Mouse (Mus musculus) lung, embryonic 14.5 days (tissue): Measurements from ENCODE around the gene Nup210. TPM values are rescaled to one million over a fixed set of nuclear protein-coding genes. Genes with fewer than 3 reads are reported as not detected.
A peak's percentile ranks its signal among the peaks of the same experiment; 100 is the strongest.

Source experiments
- ATAC-seq: fragments of 200-750 bp; cut with Nextera tagmentation; 2 replicates; pipeline ENCODE4 v1.8.0; 2017; ENCODE audit warnings: mild to moderate bottlenecking, moderate TSS enrichment, moderate library complexity; ENCODE audit not compliant: insufficient read depth
- DNase-seq: peaks from one replicate; pipeline ENCODE4 v3.0.0-alpha.2; 2015
- H3K27ac ChIP-seq: fragments of 300-500 bp; sonication (generic); 2 replicates; pipeline ENCODE4 v1.5.1; 2014; ENCODE audit warnings: low read depth, mild to moderate bottlenecking, moderate library complexity
- H3K27me3 ChIP-seq: fragments of 300-500 bp; sonication (generic); 2 replicates; pipeline ENCODE4 v1.6.1; 2014; ENCODE audit warnings: low read length, control low read depth; ENCODE audit not compliant: insufficient read depth
- H3K36me3 ChIP-seq: fragments of 300-500 bp; sonication (generic); 2 replicates; pipeline ENCODE4 v1.6.1; 2014; ENCODE audit warnings: control low read depth; ENCODE audit not compliant: insufficient read depth
- H3K4me1 ChIP-seq: fragments of 300-500 bp; sonication (generic); 2 replicates; pipeline ENCODE4 v1.6.1; 2014; ENCODE audit warnings: antibody characterized with exemption, control low read depth; ENCODE audit not compliant: insufficient read depth
- H3K4me2 ChIP-seq: fragments of 300-500 bp; sonication (generic); 2 replicates; pipeline ENCODE4 v1.6.1; 2014; ENCODE audit warnings: mild to moderate bottlenecking
- H3K4me3 ChIP-seq: fragments of 300-500 bp; sonication (generic); 2 replicates; pipeline ENCODE4 v1.5.1; 2014; ENCODE audit warnings: low read depth, low read length
- H3K9ac ChIP-seq: fragments of 300-500 bp; sonication (generic); 2 replicates; pipeline ENCODE4 v1.6.1; 2014
- H3K9me3 ChIP-seq: fragments of 300-500 bp; sonication (generic); 2 replicates; pipeline ENCODE4 v1.6.1; 2016; ENCODE audit warnings: low read depth, low read length, control low read depth
- CTCF ChIP-seq: IDR thresholded peaks from 2 replicates; pipeline ENCODE4 v1.5.1; 2016; ENCODE audit warnings: antibody characterized with exemption, low read depth
- WGBS: fragments of 180-500 bp; shearing (Covaris S2); extraction: QIAGEN DNeasy Blood & Tissue Kit; methylation state at CpG from one replicate; pipeline ENCODE4 v1.1.7; 2014; 5-methylcytosine and 5-hydroxymethylcytosine counted together
- polyA plus RNA-seq: library from polyadenylated mRNA; unstranded; fragments of >200 nt; fragmentation: Nextera tagmentation; extraction: Ambion mirVana; gene quantifications from 2 replicates; pipeline ENCODE4 v1.2.1, GENCODE M21; 2014

Nup210 gene
- polyA plus RNA-seq, 1 experiment from 2014 or later = 35.3 TPM

- TF ChIP-seq CTCF = no peak
- WGBS = 75% methylated on average over 10 of the region's 10 CpGs
- Histone ChIP-seq H3K4me2 (no peak overlapping the region), H3K4me3 (no peak overlapping the region), H3K27me3 (no peaks in the 10 kb centered on the region), H3K27ac (no peak overlapping the region), H3K36me3 (0 out of 2 replicates have a peak, but pooled peaks cover 4% of the 10 kb centered on the region), H3K4me1 (no peaks in the 10 kb centered on the region), H3K9ac (no peak overlapping the region), H3K9me3 (no peaks in the 10 kb centered on the region)
- DNase-seq (no peak), ATAC-seq (no peak)
These were observed 24.3 kb downstream of the Nup210 start for GRCm38 (mm10) chr6:91092216-91092899.

- Histone ChIP-seq H3K36me3 (0 out of 2 replicates have a peak, but pooled peaks cover 8% of the 10 kb centered on the region), H3K9me3 (no peaks in the 10 kb centered on the region), H3K27ac (no peak overlapping the region), H3K4me1 (no peaks in the 10 kb centered on the region), H3K9ac (no peak overlapping the region), H3K4me2 (no peak overlapping the region), H3K27me3 (no peaks in the 10 kb centered on the region), H3K4me3 (no peak overlapping the region)
- WGBS = 59% methylated on average over 5 of the region's 5 CpGs
- DNase-seq (peak; percentile 23), ATAC-seq (no peak)
- TF ChIP-seq CTCF = peak; percentile 50
These were observed 31.3 kb downstream of the Nup210 start for GRCm38 (mm10) chr6:91085114-91085892.

DNA sequence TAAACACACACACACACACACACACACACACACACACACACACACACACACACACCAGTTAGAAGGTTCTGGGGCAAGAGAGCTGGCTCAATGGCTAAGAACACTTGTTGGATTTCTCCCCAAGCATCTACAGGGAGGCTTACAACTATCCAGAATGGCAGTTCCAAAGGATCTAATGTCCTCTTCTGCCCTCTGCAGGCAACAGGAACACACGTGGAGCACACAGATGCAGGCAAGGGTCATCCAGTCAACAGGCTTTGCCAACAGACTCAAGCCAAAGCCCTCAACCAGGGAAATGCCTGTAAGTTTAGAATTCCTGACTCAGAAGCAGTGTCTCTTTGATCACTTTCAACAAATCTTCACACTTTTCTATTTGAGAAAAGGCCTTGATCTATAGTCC is 36.6 kb downstream of the Nup210 start:
- WGBS = 24% methylated on average over 1 of the region's 1 CpGs

GRCm38 (mm10) chr6:91076249-91076648 is 40.4 kb downstream of the Nup210 start:
- no peak overlapping the region for H3K9ac ChIP-seq
- H3K9me3 ChIP-seq = no peaks in the 10 kb centered on the region
- 0 out of 2 replicates have a peak, but pooled peaks cover 4% of the 10 kb centered on the region for H3K36me3 ChIP-seq
- no peak overlapping the region for H3K4me2 ChIP-seq
- no peaks in the 10 kb centered on the region for H3K4me1 ChIP-seq
- 72% methylated on average over 9 of the region's 9 CpGs for WGBS
- no peaks in the 10 kb centered on the region for H3K27me3 ChIP-seq
- no peak for TF ChIP-seq CTCF
- no peak overlapping the region for H3K27ac ChIP-seq
- no peak for ATAC-seq
- peak; percentile 7 for DNase-seq
- no peak overlapping the region for H3K4me3 ChIP-seq

More for the DNA sequence above, 36.6 kb downstream of the Nup210 start:
- Histone ChIP-seq H3K27ac (no peak overlapping the region), H3K4me3 (no peak overlapping the region), H3K9ac (no peak overlapping the region), H3K4me2 (no peak overlapping the region), H3K27me3 (no peaks in the 10 kb centered on the region), H3K9me3 (no peaks in the 10 kb centered on the region), H3K4me1 (no peaks in the 10 kb centered on the region), H3K36me3 (0 out of 2 replicates have a peak, but pooled peaks cover 2% of the 10 kb centered on the region)
- TF ChIP-seq CTCF = peak; percentile 37
- DNase-seq (peak; percentile 44), ATAC-seq (no peak)

DNA sequence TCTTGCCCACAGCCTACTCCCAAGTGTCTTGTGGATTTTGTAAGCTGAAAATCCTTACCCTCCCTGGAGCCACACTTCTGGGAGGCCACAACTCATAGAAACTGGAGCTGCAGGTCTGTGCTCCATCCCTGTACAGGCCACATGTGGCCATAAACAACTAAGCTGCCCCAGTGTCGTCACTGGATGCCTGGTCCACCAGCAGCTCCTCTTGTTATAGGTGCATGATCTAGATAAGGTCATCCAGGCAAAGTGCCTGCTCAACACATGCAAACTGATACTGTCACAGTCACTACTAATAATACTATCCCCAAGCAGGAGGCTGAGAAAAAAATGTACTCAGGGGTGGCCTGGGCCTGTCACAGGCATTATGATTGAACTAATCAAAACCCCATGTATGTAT is 48.1 kb downstream of the Nup210 start:
- no peak overlapping the region for H3K4me2 ChIP-seq
- no peaks in the 10 kb centered on the region for H3K27me3 ChIP-seq
- DNase-seq (no peak), ATAC-seq (no peak)
- 69% methylated on average over 1 of the region's 1 CpGs for WGBS
- no peak overlapping the region for H3K4me3 ChIP-seq
- H3K27ac ChIP-seq = no peak overlapping the region
- no peaks in the 10 kb centered on the region for H3K4me1 ChIP-seq
- 0 out of 2 replicates have a peak, but pooled peaks cover 4% of the 10 kb centered on the region for H3K36me3 ChIP-seq
- TF ChIP-seq CTCF = no peak
- no peaks in the 10 kb centered on the region for H3K9me3 ChIP-seq
- H3K9ac ChIP-seq = no peak overlapping the region

DNA sequence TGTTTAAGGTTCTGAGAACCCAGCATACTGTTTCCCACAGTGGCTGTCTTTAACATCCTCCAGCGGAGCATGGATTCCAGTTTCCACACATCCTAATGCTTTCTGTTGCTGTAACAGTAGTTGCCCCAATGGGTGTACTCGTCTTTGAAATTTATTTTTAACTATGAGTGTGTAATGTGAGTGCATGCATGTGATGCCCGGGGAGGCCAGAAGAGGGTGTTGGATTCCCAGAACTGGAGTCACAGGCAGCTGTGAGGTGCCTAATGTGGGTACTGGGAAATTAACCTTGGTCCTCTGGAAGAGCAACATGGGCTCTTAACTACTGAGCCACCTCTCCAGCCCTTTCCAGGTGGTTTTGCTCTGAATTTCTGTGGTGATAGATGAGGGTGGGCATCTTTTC is 49.6 kb downstream of the Nup210 start:
- Histone ChIP-seq H3K4me3 (no peak overlapping the region), H3K27ac (no peak overlapping the region), H3K4me2 (no peak overlapping the region), H3K9ac (no peak overlapping the region), H3K9me3 (no peaks in the 10 kb centered on the region), H3K36me3 (no peaks in the 10 kb centered on the region; the same call in 1 of the 2 replicates), H3K4me1 (no peaks in the 10 kb centered on the region), H3K27me3 (no peaks in the 10 kb centered on the region)
- no peak for TF ChIP-seq CTCF
- ATAC-seq = no peak
- WGBS = 80% methylated on average over 3 of the region's 3 CpGs
- no peak for DNase-seq

GRCm38 (mm10) chr6:91061296-91061695 is 55.3 kb downstream of the Nup210 start:
- Histone ChIP-seq H3K9ac (no peak overlapping the region), H3K4me1 (no peaks in the 10 kb centered on the region), H3K4me2 (no peak overlapping the region), H3K4me3 (no peak overlapping the region), H3K9me3 (no peaks in the 10 kb centered on the region), H3K27me3 (no peaks in the 10 kb centered on the region), H3K27ac (no peak overlapping the region), H3K36me3 (no peaks in the 10 kb centered on the region; the same call in 1 of the 2 replicates)
- DNase-seq (no peak), ATAC-seq (no peak)
- 83% methylated on average over 2 of the region's 2 CpGs for WGBS
- no peak for TF ChIP-seq CTCF
